Mouse (Mus musculus) cortical plate, adult 2 months (tissue): ENCODE results near the gene Matk.

Experiments used
- CTCF ChIP-seq: fragments of 200-500 bp; IDR thresholded peaks from 2 replicates; pipeline ENCODE4 v1.5.1; 2011; ENCODE audit warnings: mild to moderate bottlenecking, control low read depth, low read length; ENCODE audit not compliant: insufficient read depth; ENCODE audit errors: extremely low read depth
- POLR2A ChIP-seq: fragments of 200-500 bp; IDR thresholded peaks from 2 replicates; pipeline ENCODE4 v1.6.1; 2011; ENCODE audit warnings: mild to moderate bottlenecking, low read length, control low read depth; ENCODE audit not compliant: insufficient read depth; ENCODE audit errors: extremely low read depth

GRCm38 (mm10) chr10:81229735-81230437 lies 22.8 kb upstream of the Matk start:
- TF ChIP-seq CTCF (no peak), POLR2A (0 out of 2 replicates have a peak, but pooled peaks have one; percentile 27)
